Mouse (Mus musculus): ENCODE data around the gene Dvl2. TPM values are rescaled to one million over a fixed set of nuclear protein-coding genes. Genes with fewer than 3 reads are reported as not detected.

Gene Dvl2
- polyA plus RNA-seq, 1 experiment from 2014 or later: 45.9 TPM

- H3K4me2 ChIP-seq (replicated peaks): 0 out of 2 replicates have a peak overlapping the region, but pooled peaks have one; percentile 4
- no peaks in the 10 kb centered on the region for H3K27me3 ChIP-seq
- no peak overlapping the region for H3K9ac ChIP-seq
- H3K27ac ChIP-seq: no peak overlapping the region
- peaks cover 24% of the 10 kb centered on the region for H3K4me1 ChIP-seq
- no peak for ATAC-seq (ENCODE audit: low FRiP score)
- H3K4me3 ChIP-seq: no peak overlapping the region
- H3K9me3 ChIP-seq (replicated peaks): no peaks in the 10 kb centered on the region
- 93% methylated on average over 8 of the region's 8 CpGs for WGBS
- H3K36me3 ChIP-seq: peaks cover 50% of the 10 kb centered on the region
Observed at GRCm38 (mm10) chr11:69984431-69984830, 16.0 kb upstream of the Dvl2 start.

GRCm38 (mm10) chr11:69989949-69990348 lies 10.4 kb upstream of the Dvl2 start:
- H3K27ac ChIP-seq: no peak overlapping the region

GRCm38 (mm10) chr11:69990850-69991691 lies 9.3 kb upstream of the Dvl2 start, which contains the start of gene Gabarap:
TSS of gene Gabarap (plus strand) at chr11:69991143.
- H3K27me3 ChIP-seq: no peaks in the 10 kb centered on the region
- H3K27ac ChIP-seq: peak within 1 kb of the TSS; percentile 92
- H3K4me3 ChIP-seq: peak within 1 kb of the TSS; percentile 77
- H3K36me3 ChIP-seq: peaks cover 55% of the 10 kb centered on the region
- peaks cover 19% of the 10 kb centered on the region for H3K4me1 ChIP-seq
- peak; percentile 70 for ATAC-seq (ENCODE audit: low FRiP score)
- H3K4me2 ChIP-seq (replicated peaks): peak within 1 kb of the TSS; percentile 73
- no peaks in the 10 kb centered on the region for H3K9me3 ChIP-seq (replicated peaks)
- WGBS: under 1% methylated on average over 40 of the region's 40 CpGs
- H3K9ac ChIP-seq: peak within 1 kb of the TSS; percentile 89

More at GRCm38 (mm10) chr11:69989949-69990348, 10.4 kb upstream of the Dvl2 start:
- Histone ChIP-seq H3K4me3 (no peak overlapping the region), H3K4me1 (peaks cover 19% of the 10 kb centered on the region), H3K9ac (0 out of 2 replicates have a peak overlapping the region, but pooled peaks have one; percentile 24), H3K36me3 (peaks cover 64% of the 10 kb centered on the region), H3K9me3 (replicated peaks) (no peaks in the 10 kb centered on the region), H3K27me3 (no peaks in the 10 kb centered on the region), H3K4me2 (replicated peaks) (no peak overlapping the region)
- no peak for ATAC-seq (ENCODE audit: low FRiP score)
- 91% methylated on average over 8 of the region's 8 CpGs for WGBS

GRCm38 (mm10) chr11:69991711-69992110 lies 8.7 kb upstream of the Dvl2 start:
- Histone ChIP-seq H3K4me3 (peak overlapping the region; percentile 77), H3K4me2 (replicated peaks) (peak overlapping the region; percentile 73), H3K9ac (peak overlapping the region; percentile 89), H3K36me3 (peaks cover 49% of the 10 kb centered on the region), H3K9me3 (replicated peaks) (no peaks in the 10 kb centered on the region), H3K27ac (peak overlapping the region; percentile 92), H3K4me1 (peaks cover 19% of the 10 kb centered on the region), H3K27me3 (no peaks in the 10 kb centered on the region)
- ATAC-seq (ENCODE audit: low FRiP score): 0 out of 2 replicates have a peak, but pooled peaks have one; percentile 11
- WGBS: under 1% methylated on average over 15 of the region's 15 CpGs

- WGBS: 90% methylated on average over 10 of the region's 10 CpGs
- no peak for ATAC-seq (ENCODE audit: low FRiP score)
- Histone ChIP-seq H3K36me3 (peaks cover 43% of the 10 kb centered on the region), H3K4me3 (peak overlapping the region; percentile 77), H3K4me1 (peaks cover 21% of the 10 kb centered on the region), H3K9me3 (replicated peaks) (no peaks in the 10 kb centered on the region), H3K4me2 (replicated peaks) (peak overlapping the region; percentile 73), H3K27me3 (no peaks in the 10 kb centered on the region), H3K9ac (peak overlapping the region; percentile 89), H3K27ac (no peak overlapping the region)
Observed at GRCm38 (mm10) chr11:69992396-69992795, 8.0 kb upstream of the Dvl2 start.

GRCm38 (mm10) chr11:69992932-69993331 lies 7.5 kb upstream of the Dvl2 start:
- Histone ChIP-seq H3K4me2 (replicated peaks) (peak overlapping the region; percentile 73), H3K27ac (no peak overlapping the region), H3K4me1 (peaks cover 27% of the 10 kb centered on the region), H3K9me3 (replicated peaks) (no peaks in the 10 kb centered on the region), H3K9ac (peak overlapping the region; percentile 89), H3K27me3 (no peaks in the 10 kb centered on the region), H3K36me3 (peaks cover 39% of the 10 kb centered on the region), H3K4me3 (peak overlapping the region; percentile 77)
- no peak for ATAC-seq (ENCODE audit: low FRiP score)
- WGBS: 87% methylated on average over 3 of the region's 3 CpGs

GRCm38 (mm10) chr11:69994401-69995090 lies 5.8 kb upstream of the Dvl2 start:
- 89% methylated on average over 11 of the region's 11 CpGs for WGBS
- no peaks in the 10 kb centered on the region for H3K27me3 ChIP-seq
- peak overlapping the region; percentile 62; the same call in 1 of the 2 replicates for H3K4me2 ChIP-seq (replicated peaks)

GRCm38 (mm10) chr11:69995391-69995960 lies 4.9 kb upstream of the Dvl2 start, which contains the start of gene Phf23:
TSS of gene Phf23 (plus strand) at chr11:69995777.
- Histone ChIP-seq H3K4me2 (replicated peaks) (peak within 1 kb of the TSS; percentile 62), H3K27me3 (no peaks in the 10 kb centered on the region), H3K36me3 (peaks cover 37% of the 10 kb centered on the region), H3K9ac (peak within 1 kb of the TSS; percentile 96), H3K4me1 (peaks cover 31% of the 10 kb centered on the region), H3K9me3 (replicated peaks) (no peaks in the 10 kb centered on the region), H3K27ac (peak within 1 kb of the TSS; percentile 94), H3K4me3 (peak within 1 kb of the TSS; percentile 83)
- peak; percentile 83 for ATAC-seq (ENCODE audit: low FRiP score)
- WGBS: under 1% methylated on average over 35 of the region's 36 CpGs

More at GRCm38 (mm10) chr11:69994401-69995090, 5.8 kb upstream of the Dvl2 start:
- H3K9me3 ChIP-seq (replicated peaks): no peaks in the 10 kb centered on the region
- no peak overlapping the region for H3K9ac ChIP-seq
- peaks cover 32% of the 10 kb centered on the region for H3K4me1 ChIP-seq
- H3K27ac ChIP-seq: no peak overlapping the region
- peaks cover 39% of the 10 kb centered on the region for H3K36me3 ChIP-seq
- peak overlapping the region; percentile 83; the same call in 1 of the 2 replicates for H3K4me3 ChIP-seq
- ATAC-seq (ENCODE audit: low FRiP score): no peak

GRCm38 (mm10) chr11:69996161-69997061 lies 4.0 kb upstream of the Dvl2 start:
- peak overlapping the region; percentile 94 for H3K27ac ChIP-seq
- H3K9ac ChIP-seq: peak overlapping the region; percentile 96
- peak overlapping the region; percentile 83 for H3K4me3 ChIP-seq
- H3K27me3 ChIP-seq: no peaks in the 10 kb centered on the region
- peak overlapping the region; percentile 62 for H3K4me2 ChIP-seq (replicated peaks)
- no peak; the same call in none of the 2 replicates for ATAC-seq (ENCODE audit: low FRiP score)
- peaks cover 37% of the 10 kb centered on the region for H3K36me3 ChIP-seq
- H3K4me1 ChIP-seq: peaks cover 32% of the 10 kb centered on the region
- H3K9me3 ChIP-seq (replicated peaks): no peaks in the 10 kb centered on the region
- 1% methylated on average over 60 of the region's 66 CpGs for WGBS

- peak; percentile 26 for ATAC-seq (ENCODE audit: low FRiP score)
- H3K27me3 ChIP-seq: no peaks in the 10 kb centered on the region
- H3K9me3 ChIP-seq (replicated peaks): no peaks in the 10 kb centered on the region
- H3K9ac ChIP-seq: peak overlapping the region; percentile 96
- peak overlapping the region; percentile 94 for H3K27ac ChIP-seq
- peak overlapping the region; percentile 83 for H3K4me3 ChIP-seq
- WGBS: under 1% methylated on average over 35 of the region's 44 CpGs
- peaks cover 38% of the 10 kb centered on the region for H3K4me1 ChIP-seq
- peaks cover 37% of the 10 kb centered on the region for H3K36me3 ChIP-seq
- H3K4me2 ChIP-seq (replicated peaks): peak overlapping the region; percentile 62
Observed at GRCm38 (mm10) chr11:69997070-69997509, 3.3 kb upstream of the Dvl2 start.

All from hindbrain, embryonic 12.5 days (tissue).